Mouse (Mus musculus) myocyte (in vitro differentiated cells): Measurements from ENCODE around the gene Nid1. TPM values are rescaled to one million over a fixed set of nuclear protein-coding genes. Genes with fewer than 3 reads are reported as not detected.

Experiments
- H3K27me3 ChIP-seq: one replicate; pipeline ENCODE4 v1.6.1; 2011; ENCODE audit not compliant: control insufficient read depth, insufficient read depth, insufficient read length
- H3K36me3 ChIP-seq: one replicate; pipeline ENCODE4 v1.6.1; 2011; ENCODE audit not compliant: control insufficient read depth, insufficient read depth
- H3K4me2 ChIP-seq: one replicate; pipeline ENCODE4 v1.6.1; 2011; ENCODE audit warnings: low read depth, control low read depth
- H3K4me3 ChIP-seq: one replicate; pipeline ENCODE4 v1.5.1; 2011; ENCODE audit warnings: mild to moderate bottlenecking, control low read depth, moderate library complexity
- H3K79me2 ChIP-seq: one replicate; pipeline ENCODE4 v1.6.1; 2011; ENCODE audit not compliant: control insufficient read depth, insufficient read depth
- H3ac ChIP-seq: one replicate; pipeline ENCODE4 v1.6.1; 2011; ENCODE audit not compliant: control insufficient read depth, insufficient read length
- CEBPB ChIP-seq: IDR thresholded peaks from 2 replicates; pipeline ENCODE4 v1.6.1; 2011; ENCODE audit warnings: mild to moderate bottlenecking, moderate library complexity; ENCODE audit not compliant: poor library complexity, insufficient read depth, severe bottlenecking
- E2F4 ChIP-seq: IDR thresholded peaks from one replicate; pipeline ENCODE4 v1.6.1; 2011; ENCODE audit warnings: mild to moderate bottlenecking, control low read depth, moderate library complexity; ENCODE audit not compliant: insufficient read depth
- MAX ChIP-seq: IDR thresholded peaks from one replicate; pipeline ENCODE4 v1.6.1; 2011; ENCODE audit warnings: low read depth, mild to moderate bottlenecking, control low read depth
- MYOD1 ChIP-seq, 3 experiments: IDR thresholded peaks; one replicate each; pipeline ENCODE4 v1.6.1; 2011; ENCODE audit warnings: control low read depth in 2 of 3, low read depth in 2 of 3, mild to moderate bottlenecking in 2 of 3, moderate library complexity in 1 of 3; ENCODE audit not compliant: insufficient read length in 2 of 3, control insufficient read depth in 1 of 3
- MYOG ChIP-seq, 3 experiments: IDR thresholded peaks; one replicate each; pipeline ENCODE4 v1.6.1; 2011; ENCODE audit warnings: control low read depth in 2 of 3, low read depth in 2 of 3, mild to moderate bottlenecking in 2 of 3; ENCODE audit not compliant: insufficient read length in 2 of 3, control insufficient read depth in 1 of 3, insufficient read depth in 1 of 3
- POLR2A ChIP-seq: IDR thresholded peaks from one replicate; pipeline ENCODE4 v1.6.1; 2011; ENCODE audit warnings: low read depth, mild to moderate bottlenecking, control low read depth, moderate library complexity; ENCODE audit not compliant: insufficient read length
- POLR2AphosphoS2 ChIP-seq: IDR thresholded peaks from one replicate; pipeline ENCODE4 v1.6.1; 2011; ENCODE audit warnings: low read depth, control low read depth; ENCODE audit not compliant: insufficient read length
- REST ChIP-seq: IDR thresholded peaks from one replicate; pipeline ENCODE4 v1.6.1; 2011; ENCODE audit warnings: mild to moderate bottlenecking, control low read depth, moderate library complexity; ENCODE audit not compliant: insufficient read depth, insufficient read length
- SRF ChIP-seq: IDR thresholded peaks from one replicate; pipeline ENCODE4 v1.6.1; 2011; ENCODE audit warnings: low read depth; ENCODE audit not compliant: control insufficient read depth, insufficient read length
- TCF12 ChIP-seq: IDR thresholded peaks from one replicate; pipeline ENCODE4 v1.6.1; 2011; ENCODE audit warnings: mild to moderate bottlenecking, control low read depth; ENCODE audit not compliant: poor library complexity, insufficient read depth, severe bottlenecking
- TCF3 ChIP-seq: IDR thresholded peaks from one replicate; pipeline ENCODE4 v1.6.1; 2011; ENCODE audit warnings: low read depth, control low read depth; ENCODE audit not compliant: insufficient read length
- USF1 ChIP-seq: IDR thresholded peaks from one replicate; pipeline ENCODE4 v1.6.1; 2011; ENCODE audit warnings: low read depth, mild to moderate bottlenecking, control low read depth, moderate library complexity
- polyA plus RNA-seq: library from polyadenylated mRNA; unstranded; fragments of >200 nt; fragmentation: generic; extraction: Trizol; gene quantifications from one replicate; pipeline ENCODE4 v1.2.1, GENCODE M21; 2012; ENCODE audit warnings: missing spikeins

Gene Nid1
- polyA plus RNA-seq, 1 experiment, result 52.1 TPM

DNA sequence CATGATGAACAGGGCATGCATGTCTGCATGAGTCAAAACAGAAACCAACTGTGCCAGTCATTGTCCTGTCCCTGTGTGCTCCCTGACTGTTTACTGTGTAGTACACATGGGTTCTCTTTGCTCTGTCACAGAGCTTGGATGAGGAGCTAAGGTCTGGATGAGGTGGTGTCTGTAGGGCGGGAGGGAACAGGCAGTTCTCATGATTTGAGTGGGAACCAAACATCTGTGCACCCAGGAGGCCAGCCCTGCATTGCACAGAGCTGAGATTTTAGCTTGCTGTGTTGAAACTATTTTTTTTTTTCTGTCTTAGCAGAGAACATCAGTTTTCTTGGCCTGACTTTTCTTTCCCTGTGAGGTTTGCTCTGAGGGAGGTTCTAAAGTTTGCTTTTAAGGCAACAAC lies 50.5 kb downstream of the Nid1 start:
- Histone ChIP-seq H3K36me3 (peaks cover 29% of the 10 kb centered on the region), H3K4me2 (no peak overlapping the region), H3K27me3 (no peaks in the 10 kb centered on the region), H3ac (no peak overlapping the region), H3K4me3 (no peak overlapping the region), H3K79me2 (no peaks in the 10 kb centered on the region)
- no peak for TF ChIP-seq TCF3
- TF ChIP-seq CEBPB, result no peak
- TF ChIP-seq SRF, result no peak
- TF ChIP-seq TCF12, result no peak
- no peak for TF ChIP-seq REST

DNA sequence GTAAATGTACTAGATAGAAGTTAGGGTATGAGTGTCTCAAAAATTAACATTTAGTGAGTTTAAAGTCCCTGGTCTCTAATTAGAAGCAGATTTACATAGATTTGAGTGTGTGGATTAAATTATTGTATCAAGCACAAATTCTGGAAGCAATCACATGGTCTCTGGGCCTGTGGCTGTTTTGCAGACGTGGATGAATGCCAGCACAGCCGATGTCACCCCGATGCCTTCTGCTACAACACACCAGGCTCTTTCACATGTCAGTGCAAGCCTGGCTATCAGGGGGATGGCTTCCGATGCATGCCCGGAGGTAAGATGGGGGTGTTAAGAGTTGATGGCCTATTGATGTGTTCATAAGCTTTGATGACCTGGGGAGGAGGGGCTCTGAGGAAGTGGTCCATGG lies 52.5 kb downstream of the Nid1 start:
- no peak overlapping the region for H3K4me2 ChIP-seq
- H3K27me3 ChIP-seq, result no peaks in the 10 kb centered on the region
- H3K79me2 ChIP-seq, result no peaks in the 10 kb centered on the region
- no peak overlapping the region for H3K4me3 ChIP-seq
- no peak for TF ChIP-seq REST
- TF ChIP-seq POLR2AphosphoS2, result no peak
- no peak for TF ChIP-seq MYOG (IDR thresholded peaks at IDR 0.05; ENCODE audit: control insufficient read depth in 1 of 3, insufficient read depth in 1 of 3, insufficient read length in 2 of 3, low read depth in 2 of 3)
- no peak for TF ChIP-seq POLR2A
- no peak for TF ChIP-seq MYOD1 (IDR thresholded peaks at IDR 0.05; ENCODE audit: control insufficient read depth in 1 of 3, insufficient read length in 2 of 3, low read depth in 2 of 3)
- no peak for TF ChIP-seq MAX
- no peak for TF ChIP-seq SRF
- TF ChIP-seq CEBPB, result no peak
- TF ChIP-seq TCF12, result no peak
- TF ChIP-seq E2F4, result no peak
- no peak for TF ChIP-seq USF1
- TF ChIP-seq TCF3, result no peak
- H3ac ChIP-seq, result no peak overlapping the region
- peaks cover 26% of the 10 kb centered on the region for H3K36me3 ChIP-seq

DNA sequence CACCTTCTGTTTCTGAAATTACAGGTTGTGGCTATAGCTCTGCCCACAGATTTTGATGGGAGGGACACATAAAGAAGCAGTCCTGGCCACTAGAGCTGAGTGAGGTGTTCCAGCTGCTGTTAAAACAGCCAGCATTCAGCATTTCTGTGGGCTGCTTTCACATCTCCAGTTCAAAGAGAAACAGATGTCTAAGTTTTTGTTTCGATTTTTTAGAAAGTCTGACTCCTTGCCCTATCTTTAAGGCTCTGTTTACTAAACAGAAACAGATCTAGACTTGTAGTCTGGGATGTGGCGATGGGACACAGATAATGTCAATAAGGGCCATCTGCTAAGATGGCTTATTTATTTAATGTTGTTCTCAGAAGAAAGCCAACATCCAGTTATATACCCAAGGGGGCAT lies 54.8 kb downstream of the Nid1 start:
- Histone ChIP-seq H3K27me3 (no peaks in the 10 kb centered on the region), H3K79me2 (no peaks in the 10 kb centered on the region), H3ac (no peak overlapping the region), H3K36me3 (peaks cover 25% of the 10 kb centered on the region), H3K4me2 (no peak overlapping the region), H3K4me3 (no peak overlapping the region)
- TF ChIP-seq E2F4 (no peak), SRF (no peak), POLR2A (no peak), REST (no peak), MYOG (IDR thresholded peaks at IDR 0.05; ENCODE audit: control insufficient read depth in 1 of 3, insufficient read depth in 1 of 3, insufficient read length in 2 of 3, low read depth in 2 of 3) (no peak), MYOD1 (IDR thresholded peaks at IDR 0.05; ENCODE audit: control insufficient read depth in 1 of 3, insufficient read length in 2 of 3, low read depth in 2 of 3) (no peak), TCF3 (no peak), USF1 (no peak), TCF12 (no peak)

DNA sequence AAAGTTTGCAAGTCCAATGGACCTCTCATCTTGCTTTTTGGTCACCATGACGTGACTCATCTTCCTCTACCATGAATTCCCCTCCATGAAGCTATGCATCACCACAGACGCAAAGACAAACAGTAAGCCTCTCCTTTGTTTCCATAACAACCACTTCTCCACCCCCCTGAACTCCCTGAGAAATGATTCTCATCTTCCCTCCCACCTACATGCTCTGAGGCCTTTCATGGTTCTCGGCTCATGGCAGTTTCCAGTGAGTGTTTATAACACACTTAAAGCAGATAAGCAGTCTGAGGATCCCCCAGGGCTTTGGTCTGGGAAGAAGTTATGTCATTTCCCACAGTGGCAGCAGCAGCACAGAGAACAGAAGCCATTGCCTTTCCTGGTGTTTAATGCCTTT lies 56.2 kb downstream of the Nid1 start:
- H3K36me3 ChIP-seq, result peaks cover 24% of the 10 kb centered on the region
- no peak overlapping the region for H3K4me2 ChIP-seq
- no peak overlapping the region for H3ac ChIP-seq
- H3K27me3 ChIP-seq, result no peaks in the 10 kb centered on the region
- no peak for TF ChIP-seq MAX
- TF ChIP-seq TCF12, result no peak
- TF ChIP-seq TCF3, result no peak
- TF ChIP-seq MYOG (IDR thresholded peaks at IDR 0.05; ENCODE audit: control insufficient read depth in 1 of 3, insufficient read depth in 1 of 3, insufficient read length in 2 of 3, low read depth in 2 of 3), result no peak
- no peak for TF ChIP-seq REST
- no peak for TF ChIP-seq USF1
- no peak for TF ChIP-seq MYOD1 (IDR thresholded peaks at IDR 0.05; ENCODE audit: control insufficient read depth in 1 of 3, insufficient read length in 2 of 3, low read depth in 2 of 3)
- TF ChIP-seq CEBPB, result no peak
- no peak for TF ChIP-seq POLR2A
- TF ChIP-seq SRF, result no peak
- TF ChIP-seq POLR2AphosphoS2, result no peak
- no peak for TF ChIP-seq E2F4
- no peaks in the 10 kb centered on the region for H3K79me2 ChIP-seq
- no peak overlapping the region for H3K4me3 ChIP-seq

DNA sequence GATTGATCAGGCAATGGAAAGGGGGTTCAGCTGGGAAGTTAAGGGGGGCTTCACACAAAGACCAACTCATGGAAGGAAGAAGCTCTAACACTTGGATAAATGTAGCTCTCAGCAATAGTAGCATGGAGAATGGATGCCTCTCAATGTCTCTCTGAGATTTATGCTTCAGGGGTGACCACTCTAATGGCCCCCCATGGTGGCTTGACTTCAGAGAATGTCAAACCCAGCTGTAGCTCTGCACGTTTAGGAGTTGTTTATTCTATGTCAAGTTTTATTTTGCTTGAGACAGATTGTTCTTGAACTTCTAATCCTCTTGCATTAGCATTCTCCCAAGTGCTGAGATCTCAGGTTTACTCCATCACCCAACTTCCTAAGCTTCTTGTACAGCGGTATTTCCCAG lies 60.7 kb downstream of the Nid1 start:
- no peaks in the 10 kb centered on the region for H3K79me2 ChIP-seq

More for the DNA sequence above, 60.7 kb downstream of the Nid1 start:
- Histone ChIP-seq H3K36me3 (peaks cover 32% of the 10 kb centered on the region), H3K4me3 (no peak overlapping the region), H3K27me3 (no peaks in the 10 kb centered on the region), H3K4me2 (no peak overlapping the region), H3ac (no peak overlapping the region)
- TF ChIP-seq E2F4 (no peak), CEBPB (no peak), MYOG (IDR thresholded peaks at IDR 0.05; ENCODE audit: control insufficient read depth in 1 of 3, insufficient read depth in 1 of 3, insufficient read length in 2 of 3, low read depth in 2 of 3) (no peak), TCF3 (no peak), USF1 (no peak), REST (no peak), POLR2AphosphoS2 (no peak), MYOD1 (IDR thresholded peaks at IDR 0.05; ENCODE audit: control insufficient read depth in 1 of 3, insufficient read length in 2 of 3, low read depth in 2 of 3) (no peak), MAX (no peak), POLR2A (no peak), SRF (no peak), TCF12 (no peak)
